Mouse (Mus musculus) adrenal gland, adult (tissue): ENCODE results near the gene Gm20388.
"Not testable (repeated sequence)": the region's sequence is repeated elsewhere in the genome, so short reads cannot be mapped to it uniquely, and the experiment has no call there.

Source experiments
- DNase-seq, 2 experiments: peaks; one replicate each; pipeline ENCODE4 v3.0.0; 2022 to 2023; ENCODE audit warnings: low spot score in 1 of 2; ENCODE audit not compliant: inconsistent age in 2 of 2

The Gm20388 gene

DNA sequence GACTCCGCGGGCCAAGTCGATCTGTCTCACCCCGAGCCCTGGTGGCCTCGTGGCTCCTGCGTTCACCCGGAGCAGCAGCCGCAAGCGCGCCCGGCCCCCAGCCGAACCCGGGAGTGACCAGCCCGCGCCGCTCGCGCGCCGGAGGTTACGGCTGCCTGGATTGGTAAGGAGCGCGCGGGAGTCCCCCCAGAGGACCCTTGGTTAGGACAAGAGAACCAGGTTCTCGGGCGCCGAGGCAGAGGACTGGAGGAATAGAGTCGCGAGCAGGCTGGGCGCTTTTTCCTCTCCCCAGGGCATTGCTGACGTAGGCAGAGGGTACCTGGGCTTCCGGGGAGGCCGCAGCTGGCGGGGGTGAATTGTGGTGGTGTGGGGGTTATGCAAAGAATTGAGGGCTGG is 2657.5 kb downstream of the Gm20388 start:
- DNase-seq, result no peak

- DNase-seq, result no peak
Observed at GRCm38 (mm10) chr8:122568881-122569309, 2658.3 kb downstream of the Gm20388 start.

- no peak for DNase-seq
Observed at GRCm38 (mm10) chr8:122569329-122569728, 2658.7 kb downstream of the Gm20388 start.

- no peak for DNase-seq
Observed at GRCm38 (mm10) chr8:122569996-122570395, 2659.4 kb downstream of the Gm20388 start.

DNA sequence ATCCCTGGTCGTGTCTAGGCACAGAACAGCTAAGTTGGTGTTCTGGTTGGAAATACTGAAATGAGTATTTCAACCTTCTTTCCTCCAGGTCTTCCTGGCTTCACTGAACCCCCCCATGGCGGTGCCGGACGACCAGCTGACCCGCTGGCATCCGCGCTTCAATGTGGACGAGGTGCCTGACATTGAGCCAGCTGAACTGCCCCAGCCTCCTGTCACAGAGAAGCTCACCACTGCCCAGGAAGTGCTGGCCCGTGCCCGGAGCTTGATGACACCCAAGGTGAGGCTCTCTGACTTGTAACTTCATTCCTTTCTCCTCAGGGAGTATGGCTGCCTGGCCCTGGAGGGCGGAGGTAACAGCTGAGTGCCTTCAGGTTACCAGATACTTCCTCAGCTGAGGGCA is 2660.5 kb downstream of the Gm20388 start:
- no peak for DNase-seq

- DNase-seq, result no peak
Observed at GRCm38 (mm10) chr8:122571750-122572267, 2661.2 kb downstream of the Gm20388 start.

DNA sequence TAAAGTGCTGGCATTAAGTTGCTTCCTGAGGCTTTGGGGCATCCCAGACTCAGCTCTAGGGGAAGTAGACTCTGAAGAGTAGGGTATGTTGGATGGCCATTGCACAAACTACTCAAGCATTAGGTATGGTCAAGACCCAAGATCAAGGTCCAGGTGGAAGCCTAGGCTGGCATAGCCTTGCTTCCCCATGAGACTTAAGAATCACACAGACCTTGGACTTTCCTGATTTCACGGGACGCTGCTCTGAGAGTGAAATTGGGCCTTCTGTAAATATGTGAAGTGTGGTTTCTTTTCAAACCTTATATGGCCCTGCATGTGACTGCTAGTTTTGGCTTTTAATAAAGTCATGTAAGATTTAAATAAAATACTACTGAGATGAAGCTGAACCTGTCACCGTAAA is 2662.1 kb downstream of the Gm20388 start:
- DNase-seq, result no peak

- DNase-seq, result not testable (repeated sequence)
Observed at GRCm38 (mm10) chr8:122573176-122573575, 2662.5 kb downstream of the Gm20388 start.

DNA sequence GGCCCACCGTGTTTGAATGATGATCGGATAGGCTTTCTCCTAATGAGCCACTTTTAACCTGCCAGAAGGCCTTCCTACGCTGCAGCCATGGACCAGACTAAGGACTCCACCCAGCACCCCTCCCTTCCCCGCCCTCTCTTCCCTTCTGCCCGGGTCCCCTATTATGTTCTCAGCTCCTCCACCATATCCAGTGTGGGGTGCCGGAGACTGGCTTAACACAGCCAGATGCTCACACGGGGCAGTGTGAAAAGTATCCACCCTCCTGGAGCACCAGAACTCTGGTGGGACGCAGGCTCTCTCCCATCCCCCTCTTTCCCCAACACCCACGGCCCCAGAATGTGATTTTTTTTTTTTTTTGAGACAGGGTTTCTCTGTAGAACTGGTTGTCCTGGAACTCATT is 2662.9 kb downstream of the Gm20388 start:
- DNase-seq, result no peak

- DNase-seq, result no peak
Observed at GRCm38 (mm10) chr8:122574264-122574663, 2663.6 kb downstream of the Gm20388 start.

DNA sequence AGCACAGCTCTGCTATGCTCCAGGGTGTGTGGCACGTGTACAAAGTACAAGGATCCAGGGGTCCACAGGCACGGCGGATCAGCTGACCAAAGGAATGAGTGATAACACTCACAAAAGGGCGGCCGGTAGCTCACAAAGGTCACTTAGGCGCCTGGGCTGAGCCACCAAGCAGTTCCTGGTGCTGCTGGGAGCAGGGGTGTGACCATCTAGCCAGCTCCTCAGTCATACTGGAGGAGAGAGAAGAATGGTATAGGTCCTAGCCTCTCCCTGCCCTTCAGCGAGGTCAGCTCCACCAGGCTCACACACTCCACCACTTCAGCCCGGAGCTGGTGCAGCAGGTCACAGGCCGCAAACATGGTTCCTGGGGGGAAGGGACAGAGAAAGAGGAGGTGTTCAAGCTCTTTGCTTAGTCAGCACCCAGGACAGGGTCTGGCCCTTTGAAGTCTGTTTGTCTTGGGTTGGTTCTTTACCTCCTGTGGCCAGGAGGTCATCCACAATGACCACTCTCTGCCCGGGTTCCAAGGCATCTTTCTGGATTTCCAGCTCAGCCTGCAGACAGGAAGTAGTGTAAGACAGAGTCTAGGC is 2664.1 kb downstream of the Gm20388 start:
- DNase-seq, result no peak

- no peak for DNase-seq
Observed at GRCm38 (mm10) chr8:122575286-122575685, 2664.6 kb downstream of the Gm20388 start.

- no peak for DNase-seq
Observed at GRCm38 (mm10) chr8:122575735-122576647, 2665.3 kb downstream of the Gm20388 start.

GRCm38 (mm10) chr8:122576648-122577022 is 2666.0 kb downstream of the Gm20388 start, which contains the start of gene Aprt:
Gene Aprt, minus strand, starts transcription at chr8:122576909.
- DNase-seq, result peak; percentile 97 to 99

GRCm38 (mm10) chr8:122577116-122577515 is 2666.5 kb downstream of the Gm20388 start:
- no peak for DNase-seq

GRCm38 (mm10) chr8:122579196-122579595 is 2668.6 kb downstream of the Gm20388 start:
- DNase-seq, result no peak

- DNase-seq, result no peak
Observed at GRCm38 (mm10) chr8:122580926-122581325, 2670.3 kb downstream of the Gm20388 start.

DNA sequence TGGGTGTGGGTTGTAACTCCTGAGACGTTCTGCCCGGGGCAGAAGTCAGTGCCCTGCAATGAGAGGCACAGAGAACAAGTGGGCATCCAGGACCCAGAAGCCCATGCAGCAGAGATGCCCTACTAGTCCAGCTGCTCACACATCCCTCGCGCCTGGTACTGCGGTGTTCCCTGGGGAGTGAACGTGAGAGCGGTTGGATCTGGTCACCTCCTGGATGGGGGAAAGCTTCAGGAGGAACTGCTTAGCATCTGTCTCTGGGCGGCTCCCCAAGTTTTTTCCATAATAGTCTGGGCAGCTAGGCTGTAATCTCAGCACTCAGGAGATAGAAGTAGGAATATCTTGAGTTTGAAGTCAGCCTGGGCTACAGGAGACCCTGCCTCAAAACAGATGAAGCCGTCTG is 2674.3 kb downstream of the Gm20388 start:
- DNase-seq, result no peak

DNA sequence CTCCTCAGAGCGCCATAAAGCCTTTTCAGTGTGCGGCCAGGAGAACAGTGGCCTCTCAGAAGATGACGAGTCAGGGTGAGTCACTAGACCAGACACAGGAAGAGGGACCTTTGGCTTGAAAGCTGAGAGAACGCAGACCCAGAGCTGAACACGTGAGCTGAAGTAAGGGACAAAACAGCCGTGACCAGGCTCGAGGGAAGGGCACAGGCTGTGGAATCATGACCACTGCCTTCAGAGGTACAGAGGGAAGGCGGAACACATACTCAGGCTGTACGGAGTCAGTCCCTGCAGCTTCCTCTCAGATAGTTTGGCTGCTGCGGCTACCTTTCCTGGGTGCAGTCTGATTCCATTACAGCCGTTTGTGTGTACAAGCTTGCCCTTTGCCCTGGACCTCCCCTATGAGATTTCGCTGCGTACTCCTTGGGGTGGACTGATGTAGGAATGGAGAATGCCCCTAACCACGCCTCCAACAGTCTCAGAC is 2674.8 kb downstream of the Gm20388 start:
- peak; percentile 68 to 76 for DNase-seq

DNA sequence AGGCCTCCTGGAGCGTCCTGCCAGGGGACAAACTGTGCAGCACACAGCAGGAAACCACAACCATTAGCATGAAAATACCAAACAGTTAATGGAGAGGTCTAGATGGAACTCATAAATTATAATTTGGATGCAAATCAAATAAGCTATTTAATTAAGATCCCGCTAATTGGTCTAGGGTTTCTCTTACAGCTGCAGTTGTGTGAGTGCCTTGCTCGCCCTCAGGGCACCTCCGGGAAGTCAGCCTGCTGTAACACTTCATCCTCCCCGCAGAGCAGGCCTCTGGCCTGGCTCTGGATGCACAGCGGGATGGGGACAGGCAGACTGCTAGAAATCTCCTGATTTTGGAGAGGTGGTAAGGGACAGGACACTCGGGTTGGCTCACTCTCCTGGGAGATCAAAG is 2675.5 kb downstream of the Gm20388 start:
- no peak for DNase-seq

DNA sequence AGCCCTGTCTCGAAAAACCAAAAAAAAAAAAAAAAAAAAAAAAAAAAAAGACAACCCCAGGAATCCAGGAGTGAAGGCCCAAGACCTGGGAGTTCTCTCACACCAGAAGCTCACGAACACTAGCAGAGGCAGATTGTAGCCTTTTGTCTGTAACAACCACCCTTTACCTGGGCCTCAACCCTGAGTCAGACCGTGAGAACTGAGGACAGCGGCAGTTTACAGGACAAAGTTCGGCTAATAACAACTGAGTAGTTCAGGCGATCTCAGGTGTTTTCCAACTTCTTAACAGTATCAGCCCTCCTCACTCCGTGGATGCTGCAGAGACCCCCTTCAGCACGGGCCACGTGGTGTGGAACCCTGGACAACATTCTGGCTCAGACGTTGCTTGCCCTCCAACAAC is 2676.1 kb downstream of the Gm20388 start:
- DNase-seq, result no peak

DNA sequence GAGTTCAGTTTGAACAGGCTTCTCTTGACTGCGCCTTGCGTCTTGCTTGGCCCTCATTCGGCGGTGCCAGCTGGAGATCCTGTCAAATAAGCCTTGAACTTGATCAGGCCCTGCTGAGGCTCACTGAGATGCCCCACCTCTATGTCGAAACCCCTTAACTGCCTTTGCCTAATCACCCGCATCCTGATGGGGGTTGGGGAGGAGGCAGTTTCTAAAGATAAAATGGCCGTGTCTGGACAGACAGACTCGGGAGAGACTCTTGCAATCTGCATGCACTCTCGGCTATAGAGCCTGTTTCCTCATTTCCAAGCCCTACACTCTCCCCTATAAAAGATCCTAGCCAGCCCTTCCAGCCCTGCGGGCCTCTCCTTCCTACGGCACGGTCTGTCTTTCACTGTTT is 2682.6 kb downstream of the Gm20388 start:
- no peak for DNase-seq
